Mouse (Mus musculus) heart, embryonic 12.5 days (tissue): ENCODE results near the gene Nelfe. TPM values are rescaled to one million over a fixed set of nuclear protein-coding genes. Genes with fewer than 3 reads are reported as not detected.
A peak's percentile ranks its signal among the peaks of the same experiment; 100 is the strongest.

Experiments
- ATAC-seq: fragments of 200-750 bp; cut with Nextera tagmentation; 2 replicates; pipeline ENCODE4 v1.8.0; 2017; ENCODE audit warnings: moderate TSS enrichment, moderate library complexity; ENCODE audit not compliant: insufficient number of reproducible peaks, low FRiP score
- H3K27ac ChIP-seq: fragments of 300-500 bp; sonication (generic); 2 replicates; pipeline ENCODE4 v1.5.1; 2016; ENCODE audit warnings: mild to moderate bottlenecking, moderate library complexity; ENCODE audit not compliant: poor library complexity, severe bottlenecking
- H3K27me3 ChIP-seq: fragments of 300-500 bp; sonication (generic); replicated peaks from 2 replicates; pipeline ENCODE4 v1.6.1; 2016; ENCODE audit warnings: mild to moderate bottlenecking, moderate library complexity
- H3K36me3 ChIP-seq: fragments of 300-500 bp; sonication (generic); 2 replicates; pipeline ENCODE4 v1.6.1; 2016; ENCODE audit warnings: mild to moderate bottlenecking, moderate library complexity
- H3K4me1 ChIP-seq: fragments of 300-500 bp; sonication (generic); replicated peaks from 2 replicates; pipeline ENCODE4 v1.6.1; 2016; ENCODE audit warnings: mild to moderate bottlenecking
- H3K4me2 ChIP-seq: fragments of 300-500 bp; sonication (generic); 2 replicates; pipeline ENCODE4 v1.6.1; 2016; ENCODE audit warnings: mild to moderate bottlenecking, moderate library complexity
- H3K4me3 ChIP-seq: fragments of 300-500 bp; sonication (generic); 2 replicates; pipeline ENCODE4 v1.5.1; 2016; ENCODE audit warnings: mild to moderate bottlenecking
- H3K9ac ChIP-seq: fragments of 300-500 bp; sonication (generic); 2 replicates; pipeline ENCODE4 v1.6.1; 2016; ENCODE audit warnings: mild to moderate bottlenecking, moderate library complexity
- H3K9me3 ChIP-seq: fragments of 300-500 bp; sonication (generic); replicated peaks from 2 replicates; pipeline ENCODE4 v1.6.1; 2016; ENCODE audit warnings: mild to moderate bottlenecking, moderate library complexity
- WGBS: fragments of 180-500 bp; shearing (Covaris S2); methylation state at CpG from one replicate; pipeline ENCODE4 v1.1.7; 2016; 5-methylcytosine and 5-hydroxymethylcytosine counted together
- polyA plus RNA-seq: library from polyadenylated mRNA; unstranded; fragments of >200 nt; fragmentation: Nextera tagmentation; extraction: Ambion mirVana; gene quantifications from 2 replicates; pipeline ENCODE4 v1.2.1, GENCODE M21; 2016

Gene Nelfe
- polyA plus RNA-seq, 1 experiment from 2014 or later, result 73.7 TPM

DNA sequence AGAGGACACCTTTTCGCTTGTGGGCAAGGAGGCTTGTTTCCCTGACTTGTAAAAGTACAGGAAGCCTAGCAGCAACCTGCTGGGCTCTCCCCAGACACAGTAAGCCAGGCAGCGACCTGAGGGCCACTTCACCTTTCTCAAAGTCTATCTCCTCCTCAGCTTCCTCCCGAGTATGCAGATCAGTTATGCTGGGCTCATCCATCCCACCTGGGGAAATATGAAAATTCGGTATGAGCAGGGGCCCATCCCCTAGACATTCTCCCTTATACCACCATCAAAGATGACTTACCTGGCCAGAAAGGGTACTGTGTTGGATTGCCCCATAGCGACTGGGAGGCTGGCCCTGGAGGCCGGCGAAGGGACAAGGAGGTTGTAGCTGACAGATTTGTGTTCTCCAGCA lies 2.6 kb upstream of the Nelfe start:
- H3K9ac ChIP-seq, result no peak overlapping the region
- no peak overlapping the region for H3K4me2 ChIP-seq
- peaks cover 16% of the 10 kb centered on the region for H3K4me1 ChIP-seq
- no peak overlapping the region for H3K4me3 ChIP-seq
- no peaks in the 10 kb centered on the region for H3K27me3 ChIP-seq
- H3K9me3 ChIP-seq, result no peaks in the 10 kb centered on the region
- 89% methylated on average over 7 of the region's 7 CpGs for WGBS
- no peak overlapping the region for H3K27ac ChIP-seq
- no peak for ATAC-seq
- peaks cover 62% of the 10 kb centered on the region for H3K36me3 ChIP-seq

DNA sequence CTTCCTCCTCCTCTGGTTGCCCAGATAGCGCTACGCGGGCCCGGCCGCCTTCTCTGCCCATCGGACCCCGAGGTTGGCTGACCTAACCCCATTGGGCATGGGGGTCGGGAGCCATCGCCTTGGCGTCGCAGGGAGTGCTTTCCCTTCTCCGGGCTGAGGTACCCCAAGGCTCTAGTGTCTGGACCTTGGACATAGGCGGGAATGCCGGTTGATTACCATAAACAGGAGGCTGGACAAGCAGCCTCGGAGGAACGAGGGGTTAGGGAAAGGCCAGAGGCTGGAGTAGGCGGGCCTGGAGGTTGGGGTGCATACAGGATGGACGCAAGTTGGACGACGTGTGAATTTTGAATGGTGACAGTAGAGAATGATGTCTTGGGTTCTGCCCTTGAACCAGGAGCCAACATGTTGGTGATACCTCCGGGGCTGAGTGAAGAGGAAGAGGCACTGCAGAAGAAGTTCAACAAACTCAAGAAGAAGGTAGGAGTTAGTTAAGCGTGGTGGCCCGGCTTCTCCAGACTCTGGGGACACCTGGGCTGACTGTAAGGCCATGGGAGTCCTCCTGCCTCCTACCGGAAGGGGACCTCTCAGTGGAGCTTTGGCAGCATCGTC lies 430 bp downstream of the Nelfe start:
- H3K9ac ChIP-seq, result peak overlapping the region; percentile 87
- H3K27me3 ChIP-seq, result no peaks in the 10 kb centered on the region
- H3K36me3 ChIP-seq, result peaks cover 61% of the 10 kb centered on the region
- H3K27ac ChIP-seq, result no peak overlapping the region
- H3K4me3 ChIP-seq, result peak overlapping the region; percentile 91
- WGBS, result 2% methylated on average over 25 of the region's 25 CpGs
- ATAC-seq, result no peak; the same call in 1 of the 2 replicates
- peaks cover 16% of the 10 kb centered on the region for H3K4me1 ChIP-seq
- no peaks in the 10 kb centered on the region for H3K9me3 ChIP-seq
- H3K4me2 ChIP-seq, result peak overlapping the region; percentile 92

DNA sequence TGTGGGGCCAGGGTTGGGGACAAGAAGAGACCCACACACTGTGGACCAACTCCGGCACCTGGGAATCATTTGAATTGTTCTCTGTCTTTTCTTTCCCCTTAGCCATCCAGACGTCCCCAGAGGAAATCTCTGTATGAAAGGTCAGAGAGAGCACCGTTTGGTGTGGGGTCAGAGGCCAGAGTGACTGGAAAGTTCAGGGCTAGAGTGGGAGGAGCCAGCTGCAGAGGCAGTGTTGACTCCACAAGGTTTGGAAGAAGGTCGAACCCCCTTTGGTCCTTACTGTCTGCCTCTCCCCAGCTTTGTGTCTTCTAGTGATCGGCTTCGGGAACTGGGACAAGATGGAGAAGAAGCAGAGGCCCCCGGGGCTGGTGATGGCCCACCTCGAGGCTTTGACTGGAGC lies 3.3 kb downstream of the Nelfe start:
- Histone ChIP-seq H3K27me3 (no peaks in the 10 kb centered on the region), H3K4me2 (no peak overlapping the region), H3K4me3 (no peak overlapping the region), H3K27ac (no peak overlapping the region), H3K4me1 (peaks cover 16% of the 10 kb centered on the region), H3K36me3 (peaks cover 55% of the 10 kb centered on the region), H3K9ac (no peak overlapping the region), H3K9me3 (no peaks in the 10 kb centered on the region)
- ATAC-seq, result no peak
- WGBS, result 72% methylated on average over 8 of the region's 8 CpGs

DNA sequence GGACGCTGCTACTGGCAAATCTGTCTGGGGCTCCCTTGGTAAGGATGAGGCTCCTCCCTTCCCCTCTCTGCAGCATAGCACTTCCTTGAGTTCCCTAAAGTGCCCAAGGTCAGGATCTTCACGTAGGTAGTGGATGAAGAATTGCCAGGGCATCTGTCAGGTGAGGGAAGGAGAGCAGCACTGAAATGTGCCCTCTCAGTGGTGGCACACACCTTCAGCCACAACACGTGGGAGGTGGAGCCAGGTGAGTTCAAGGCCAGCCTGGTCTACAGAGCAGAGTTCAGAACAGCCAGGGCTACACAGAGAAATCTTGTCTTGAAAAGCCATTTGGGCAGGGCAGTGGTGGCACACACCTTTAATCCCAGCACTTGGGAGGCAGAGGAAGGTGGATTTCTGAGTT lies 4.6 kb downstream of the Nelfe start:
- peaks cover 10% of the 10 kb centered on the region for H3K4me1 ChIP-seq
- no peak overlapping the region for H3K9ac ChIP-seq
- H3K4me3 ChIP-seq, result no peak overlapping the region
- WGBS, result 81% methylated on average over 3 of the region's 3 CpGs
- H3K36me3 ChIP-seq, result peaks cover 55% of the 10 kb centered on the region
- ATAC-seq, result no peak
- no peaks in the 10 kb centered on the region for H3K9me3 ChIP-seq
- H3K27ac ChIP-seq, result no peak overlapping the region
- no peaks in the 10 kb centered on the region for H3K27me3 ChIP-seq
- no peak overlapping the region for H3K4me2 ChIP-seq

DNA sequence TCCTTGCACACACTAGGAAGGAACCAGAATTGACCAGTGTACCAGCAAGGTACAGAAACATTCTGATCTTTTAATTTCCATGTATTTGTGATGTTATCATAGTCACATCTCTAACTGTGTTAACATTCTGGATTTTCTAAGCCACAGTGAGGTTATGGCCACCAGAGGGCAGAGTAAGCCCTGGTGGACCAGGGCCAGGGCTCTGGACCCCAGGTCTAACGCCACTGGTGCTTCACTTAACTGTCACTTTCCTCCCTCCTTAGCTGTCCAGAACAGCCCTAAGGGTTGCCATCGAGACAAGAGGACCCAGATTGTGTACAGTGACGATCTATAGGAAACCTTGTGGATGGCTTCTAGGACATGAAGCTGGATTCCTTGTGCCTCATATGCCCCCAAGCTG lies 5.6 kb downstream of the Nelfe start:
- 39% methylated on average over 3 of the region's 3 CpGs for WGBS
- Histone ChIP-seq H3K27me3 (no peaks in the 10 kb centered on the region), H3K4me3 (no peak overlapping the region), H3K4me1 (peaks cover 7% of the 10 kb centered on the region), H3K9me3 (no peaks in the 10 kb centered on the region), H3K9ac (no peak overlapping the region), H3K4me2 (no peak overlapping the region), H3K36me3 (peaks cover 55% of the 10 kb centered on the region), H3K27ac (no peak overlapping the region)
- ATAC-seq, result no peak

DNA sequence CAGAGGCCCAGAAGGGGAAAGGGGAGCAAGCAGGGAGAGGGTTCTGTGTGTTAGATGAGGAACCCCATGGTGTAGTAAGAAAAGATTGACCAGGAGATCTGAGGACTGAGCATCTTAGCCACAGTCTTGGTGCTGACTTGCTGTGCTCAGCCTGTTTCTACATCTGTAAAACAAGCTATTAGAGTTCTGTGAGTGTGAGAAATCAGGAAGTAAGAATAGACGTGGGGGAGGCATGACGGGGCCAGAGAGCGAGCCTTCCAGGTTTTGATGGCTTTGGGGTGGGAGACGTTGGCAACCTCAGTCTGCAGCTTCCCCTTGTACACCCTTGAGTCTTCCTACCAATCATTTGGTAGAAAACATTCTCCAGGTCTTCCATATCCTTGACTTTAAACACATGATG lies 8.5 kb downstream of the Nelfe start:
- Histone ChIP-seq H3K4me3 (no peak overlapping the region), H3K27me3 (peaks cover 18% of the 10 kb centered on the region; the same call in 1 of the 2 replicates), H3K9ac (no peak overlapping the region), H3K36me3 (peaks cover 39% of the 10 kb centered on the region), H3K4me2 (no peak overlapping the region), H3K4me1 (no peaks in the 10 kb centered on the region), H3K9me3 (no peaks in the 10 kb centered on the region), H3K27ac (no peak overlapping the region)
- no peak for ATAC-seq
- 76% methylated on average over 4 of the region's 4 CpGs for WGBS

DNA sequence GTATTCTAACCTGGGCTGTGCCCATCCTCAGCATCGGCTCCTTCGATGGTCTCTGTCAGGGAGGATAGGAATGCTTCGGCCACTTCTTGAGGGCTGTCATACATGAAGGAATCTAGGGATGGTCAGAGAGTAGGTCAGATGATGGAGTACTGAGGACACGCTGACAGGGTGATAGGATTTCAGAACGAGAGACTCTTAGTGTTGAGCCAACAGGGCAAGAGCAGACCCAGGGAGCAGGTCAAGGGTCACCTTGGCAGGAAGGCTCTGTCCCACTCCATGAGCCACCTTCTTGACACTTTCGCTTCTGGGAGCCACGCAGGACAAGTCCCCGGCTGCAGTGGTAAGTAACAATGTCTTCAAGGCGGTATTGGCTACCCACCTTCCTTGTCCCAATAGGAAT lies 10.3 kb downstream of the Nelfe start:
- H3K4me3 ChIP-seq, result no peak overlapping the region
- no peaks in the 10 kb centered on the region for H3K4me1 ChIP-seq
- H3K9me3 ChIP-seq, result no peaks in the 10 kb centered on the region
- 82% methylated on average over 9 of the region's 9 CpGs for WGBS
- H3K36me3 ChIP-seq, result peaks cover 21% of the 10 kb centered on the region
- no peak overlapping the region for H3K4me2 ChIP-seq
- H3K27me3 ChIP-seq, result peaks cover 21% of the 10 kb centered on the region; the same call in 1 of the 2 replicates
- H3K9ac ChIP-seq, result no peak overlapping the region
- no peak overlapping the region for H3K27ac ChIP-seq
- no peak for ATAC-seq

DNA sequence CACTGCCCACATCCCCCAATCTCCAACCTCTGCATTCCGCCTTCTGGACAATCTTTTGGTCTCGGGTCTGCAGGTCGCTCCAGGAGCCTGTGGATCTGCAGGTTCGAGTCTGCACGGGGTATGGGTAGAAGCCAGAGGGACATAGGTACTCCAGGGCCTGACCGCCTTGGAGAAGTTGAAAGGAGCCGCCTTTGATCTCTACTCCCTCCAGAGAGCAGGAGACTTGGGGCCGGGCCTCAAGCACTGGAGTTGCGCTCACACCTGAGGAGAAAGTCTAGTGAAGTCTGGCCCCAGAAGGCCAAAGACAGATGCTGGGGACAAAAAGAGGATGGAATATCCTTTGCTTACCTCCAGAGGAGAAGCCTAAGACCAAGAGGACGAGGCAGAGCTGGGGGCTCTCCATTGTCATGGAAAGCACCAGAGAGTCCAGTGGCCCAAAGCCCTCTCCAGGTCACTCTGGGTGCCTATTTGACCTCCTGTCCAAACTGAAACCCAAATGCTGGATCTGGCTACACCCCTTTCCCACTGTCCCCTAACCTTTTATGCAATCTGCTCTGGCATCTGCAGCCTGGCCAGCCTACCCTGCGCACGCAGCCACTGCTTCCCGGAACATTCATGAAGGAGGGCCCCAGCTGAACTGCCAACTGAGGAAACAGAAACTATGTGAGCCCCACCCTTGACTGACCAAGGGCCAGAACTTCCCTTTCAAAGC lies 11.7 kb downstream of the Nelfe start:
- Histone ChIP-seq H3K9ac (no peak overlapping the region), H3K36me3 (peaks cover 9% of the 10 kb centered on the region; the same call in 1 of the 2 replicates), H3K4me3 (no peak overlapping the region), H3K27ac (no peak overlapping the region), H3K9me3 (no peaks in the 10 kb centered on the region), H3K27me3 (peaks cover 21% of the 10 kb centered on the region; the same call in 1 of the 2 replicates), H3K4me2 (no peak overlapping the region), H3K4me1 (no peaks in the 10 kb centered on the region)
- 65% methylated on average over 13 of the region's 13 CpGs for WGBS
- no peak for ATAC-seq

DNA sequence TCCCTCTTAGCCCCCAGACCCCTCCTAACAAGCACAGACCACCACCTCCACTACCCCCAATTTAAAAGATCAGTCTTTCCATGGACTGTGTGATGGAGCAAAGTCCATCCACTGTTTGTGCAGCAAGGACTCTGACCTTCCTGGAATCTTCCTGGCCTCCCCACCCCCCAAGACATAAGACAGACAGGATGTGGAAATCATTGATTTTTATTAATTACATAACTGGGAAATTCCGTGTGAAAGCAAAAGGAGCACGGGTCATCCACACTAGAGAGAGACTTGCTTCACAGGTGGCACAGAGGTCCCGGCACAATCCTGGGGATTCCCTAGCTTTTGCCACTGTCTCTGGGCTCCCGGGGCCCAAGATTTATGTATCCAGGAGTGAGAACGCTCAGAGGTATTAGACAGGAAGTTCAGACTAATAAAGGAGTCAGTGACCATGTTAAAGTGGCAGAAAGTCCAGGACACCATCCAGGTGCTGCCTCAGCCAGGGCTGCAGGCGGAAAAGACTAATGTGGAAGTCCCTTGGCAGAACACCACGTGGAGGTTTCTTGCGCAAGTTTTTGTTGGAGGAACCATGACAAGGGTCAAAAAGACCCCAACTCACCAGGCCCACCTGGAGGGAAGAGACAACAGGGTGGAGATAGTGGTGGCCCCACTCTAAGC lies 12.4 kb downstream of the Nelfe start, which contains the start of gene Cfb:
Gene Cfb (minus strand): TSS at position 103 of the 666 bp plus-strand sequence.
- Histone ChIP-seq H3K27me3 (peaks cover 21% of the 10 kb centered on the region; the same call in 1 of the 2 replicates), H3K36me3 (peaks cover 4% of the 10 kb centered on the region; the same call in 1 of the 2 replicates), H3K9ac (no peak within 1 kb of the TSS), H3K27ac (no peak within 1 kb of the TSS), H3K4me2 (no peak within 1 kb of the TSS), H3K4me3 (no peak within 1 kb of the TSS), H3K9me3 (no peaks in the 10 kb centered on the region), H3K4me1 (no peaks in the 10 kb centered on the region)
- no peak for ATAC-seq
- 69% methylated on average over 8 of the region's 8 CpGs for WGBS

DNA sequence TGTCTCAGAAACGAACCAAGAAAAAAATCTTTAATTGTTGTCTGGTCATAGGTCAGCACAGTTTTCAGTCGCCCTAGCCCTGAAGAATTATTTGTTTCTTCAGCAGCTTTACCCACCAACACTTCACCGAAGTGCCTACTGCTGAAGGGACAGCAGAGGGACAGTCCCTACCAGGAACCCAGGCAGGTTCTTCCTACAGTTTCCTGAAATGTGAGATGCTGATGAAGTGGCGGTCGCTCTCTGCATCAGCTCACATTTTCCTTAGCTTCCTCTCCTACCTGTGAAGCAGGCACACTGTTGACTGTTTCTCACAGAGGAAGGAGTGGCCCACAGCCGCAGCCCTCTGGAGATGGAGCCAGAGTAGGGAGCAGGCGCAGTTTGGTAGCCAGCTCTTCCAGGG lies 15.8 kb downstream of the Nelfe start:
- H3K9me3 ChIP-seq, result no peaks in the 10 kb centered on the region
- 55% methylated on average over 7 of the region's 7 CpGs for WGBS
- no peak overlapping the region for H3K9ac ChIP-seq
- no peak overlapping the region for H3K27ac ChIP-seq
- no peaks in the 10 kb centered on the region for H3K4me1 ChIP-seq
- no peak for ATAC-seq
- H3K27me3 ChIP-seq, result peaks cover 21% of the 10 kb centered on the region; the same call in 1 of the 2 replicates
- H3K4me2 ChIP-seq, result no peak overlapping the region
- no peak overlapping the region for H3K4me3 ChIP-seq
- H3K36me3 ChIP-seq, result no peaks in the 10 kb centered on the region

DNA sequence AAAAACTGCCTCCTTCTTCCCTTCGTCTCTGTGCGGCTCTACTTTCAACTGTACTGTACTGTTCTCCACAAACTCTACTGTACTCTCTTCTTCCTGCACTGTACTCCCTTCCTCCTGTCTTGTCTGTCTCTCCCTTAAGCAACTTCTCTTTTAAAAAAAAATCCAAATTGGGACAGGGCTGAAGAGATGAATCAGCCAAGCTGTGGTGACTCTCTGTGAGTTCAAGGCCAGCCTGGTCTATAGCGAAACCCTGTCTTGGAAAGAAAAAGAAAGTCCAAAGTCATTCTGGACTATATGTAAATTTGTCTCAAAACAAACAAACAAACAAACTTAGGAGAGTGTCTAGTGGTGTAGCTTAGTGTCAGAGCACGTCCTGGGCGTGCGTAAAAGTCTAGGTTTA lies 24.1 kb downstream of the Nelfe start:
- H3K4me1 ChIP-seq, result peaks cover 2% of the 10 kb centered on the region; the same call in 1 of the 2 replicates
- no peaks in the 10 kb centered on the region; the same call in 1 of the 2 replicates for H3K27me3 ChIP-seq
- H3K4me3 ChIP-seq, result no peak overlapping the region
- H3K27ac ChIP-seq, result no peak overlapping the region
- no peak overlapping the region for H3K9ac ChIP-seq
- H3K36me3 ChIP-seq, result no peaks in the 10 kb centered on the region
- ATAC-seq, result no peak
- no peak overlapping the region for H3K4me2 ChIP-seq
- 90% methylated on average over 6 of the region's 6 CpGs for WGBS
- no peaks in the 10 kb centered on the region for H3K9me3 ChIP-seq
